Mouse (Mus musculus) right cerebral cortex, postnatal 14 days (tissue): ENCODE measurements around the gene C9orf72.
A peak's percentile ranks its signal among the peaks of the same experiment; 100 is the strongest.

Source experiments
- DNase-seq: peaks from one replicate; pipeline ENCODE4 v3.0.0; 2022

C9orf72 gene

DNA sequence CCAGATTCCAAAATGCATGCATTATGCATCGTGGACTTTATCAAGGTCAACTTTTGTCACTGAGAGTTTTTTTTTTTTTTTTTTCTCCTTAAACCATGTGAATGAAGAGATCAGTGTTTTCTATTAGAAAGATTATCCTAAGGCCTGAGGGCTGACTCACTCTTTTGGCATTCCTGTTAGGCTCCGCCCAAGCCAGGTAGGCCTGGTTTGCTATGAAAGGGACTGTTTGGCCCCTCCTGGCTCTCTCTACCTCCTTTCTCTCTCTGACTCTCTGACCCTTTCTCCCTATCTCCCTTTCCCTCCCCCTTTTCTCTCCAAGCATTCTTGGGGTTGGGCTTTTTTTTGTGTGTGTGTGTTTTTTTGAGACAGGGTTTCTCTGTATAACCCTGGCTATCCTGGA is 50.4 kb downstream of the C9orf72 start:
- no peak for DNase-seq

DNA sequence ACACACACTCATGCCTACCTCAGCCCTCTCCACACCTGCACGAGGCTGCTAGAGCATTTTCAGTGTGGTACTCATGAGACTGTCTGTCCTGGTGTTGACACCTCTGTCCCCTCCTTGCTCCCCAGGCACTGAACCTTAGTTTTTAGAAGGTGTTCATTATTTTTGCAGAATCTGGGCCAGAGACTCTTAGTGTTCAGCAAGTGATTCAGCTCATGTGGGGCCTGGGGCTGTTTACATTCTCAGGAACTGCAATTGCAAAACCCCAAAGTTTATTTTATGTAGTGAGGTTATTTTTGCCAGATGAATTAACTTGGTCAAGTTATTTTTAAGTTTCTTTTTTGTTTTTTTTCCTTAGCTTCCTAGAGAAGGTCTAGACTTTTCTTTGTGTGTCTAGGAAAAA is 52.4 kb downstream of the C9orf72 start:
- no peak for DNase-seq

DNA sequence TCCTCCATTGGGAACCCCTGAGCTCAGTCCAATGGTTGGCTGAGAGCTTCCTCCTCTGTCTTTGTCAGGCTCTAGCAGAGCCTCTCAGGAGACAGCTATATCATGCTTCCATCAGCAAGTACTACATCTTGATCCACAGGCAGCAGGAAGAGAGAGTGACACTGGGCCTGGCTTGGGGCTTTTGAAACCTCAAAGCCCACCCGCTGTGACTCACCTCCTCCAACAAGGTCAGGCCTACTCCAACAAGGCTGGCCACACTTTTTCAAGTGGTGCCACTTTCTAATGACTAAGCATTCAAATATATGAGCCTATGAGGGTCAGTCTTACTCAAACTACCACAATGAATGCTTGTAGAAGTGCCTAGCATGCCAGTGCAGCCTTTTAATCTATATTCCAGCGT is 53.5 kb downstream of the C9orf72 start:
- DNase-seq: no peak

DNA sequence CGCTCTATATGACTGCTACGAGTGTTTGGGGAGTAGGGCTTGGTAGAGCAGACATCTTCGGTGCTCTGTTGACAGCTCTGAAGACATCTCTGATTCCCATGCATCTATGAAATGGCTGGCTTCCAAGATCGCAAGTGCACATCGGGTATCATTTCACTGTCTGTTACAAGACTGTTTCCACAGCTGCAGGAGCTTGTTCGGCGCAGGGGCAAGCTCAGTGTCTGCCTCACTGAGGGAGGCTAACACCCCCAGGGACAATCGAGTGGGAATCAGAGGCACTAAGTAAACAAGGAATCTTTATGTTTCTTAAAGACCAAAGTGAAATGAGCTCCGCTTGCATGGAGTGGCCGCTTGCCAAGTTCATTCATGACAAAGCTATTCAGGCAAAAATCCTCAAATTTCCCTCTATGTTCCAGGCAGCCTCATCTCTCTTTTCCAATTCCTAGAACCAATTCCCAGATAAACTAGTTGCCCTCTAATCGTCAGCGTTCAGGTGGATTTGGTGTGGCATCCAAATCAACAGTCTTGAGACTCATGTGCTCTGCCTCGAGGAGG is 56.3 kb downstream of the C9orf72 start:
- DNase-seq: no peak

DNA sequence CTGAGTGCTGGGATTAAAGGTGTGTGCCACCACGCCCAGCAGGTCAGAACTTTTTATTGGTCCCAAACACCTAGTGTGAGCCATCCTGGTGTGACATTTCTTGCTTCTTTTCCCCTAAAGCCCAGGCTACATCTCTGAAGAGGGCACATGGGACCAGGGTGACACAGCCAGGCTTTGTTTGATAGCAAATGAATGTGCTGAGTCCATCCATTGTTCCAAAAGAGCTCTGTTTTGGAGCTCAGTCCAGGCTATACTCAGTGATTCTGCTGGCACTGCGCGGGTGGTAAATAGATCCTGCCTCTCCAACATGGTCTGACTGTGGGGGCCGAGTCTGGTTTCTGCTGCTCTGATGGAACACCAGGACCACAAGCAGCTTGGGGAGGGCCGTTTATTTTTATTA is 58.1 kb downstream of the C9orf72 start:
- no peak for DNase-seq

DNA sequence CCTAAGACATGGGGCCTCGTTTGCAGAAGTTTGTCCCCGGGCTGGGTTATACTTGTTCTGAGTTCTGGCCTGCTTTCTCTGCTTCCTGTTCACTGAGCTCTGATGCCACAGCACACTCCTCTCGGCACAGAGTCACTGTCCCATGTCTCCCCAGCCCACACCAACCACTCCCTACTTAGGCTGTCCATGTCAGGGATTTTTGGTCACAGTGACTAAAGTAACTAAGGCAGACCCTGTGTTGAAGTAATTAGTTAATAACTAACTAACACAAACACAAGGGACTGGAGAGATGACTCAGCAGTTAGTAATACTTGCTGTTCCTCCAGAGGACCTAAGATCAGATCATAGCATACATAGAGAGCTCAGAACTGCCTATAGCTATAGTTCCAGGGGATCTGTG is 60.0 kb downstream of the C9orf72 start:
- no peak for DNase-seq

DNA sequence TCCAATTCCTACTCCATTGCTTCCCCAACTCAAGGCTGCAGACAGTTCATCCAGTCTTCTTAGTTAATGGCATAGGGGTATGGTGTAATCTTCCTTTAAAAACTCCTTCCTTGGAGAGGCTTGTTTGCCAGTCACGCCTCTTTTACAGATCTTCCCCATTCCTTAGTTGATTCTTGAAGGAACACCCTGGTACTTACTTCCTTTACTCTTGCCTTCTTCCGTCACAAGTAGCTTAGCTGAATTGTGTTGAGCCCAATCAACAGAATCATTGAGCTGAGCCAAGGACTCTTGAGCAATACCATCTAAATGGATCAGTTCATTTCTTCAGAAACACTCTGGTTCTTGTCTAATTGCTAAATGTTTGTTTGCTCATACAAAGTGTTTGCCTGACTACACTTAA is 60.7 kb downstream of the C9orf72 start:
- DNase-seq: no peak

DNA sequence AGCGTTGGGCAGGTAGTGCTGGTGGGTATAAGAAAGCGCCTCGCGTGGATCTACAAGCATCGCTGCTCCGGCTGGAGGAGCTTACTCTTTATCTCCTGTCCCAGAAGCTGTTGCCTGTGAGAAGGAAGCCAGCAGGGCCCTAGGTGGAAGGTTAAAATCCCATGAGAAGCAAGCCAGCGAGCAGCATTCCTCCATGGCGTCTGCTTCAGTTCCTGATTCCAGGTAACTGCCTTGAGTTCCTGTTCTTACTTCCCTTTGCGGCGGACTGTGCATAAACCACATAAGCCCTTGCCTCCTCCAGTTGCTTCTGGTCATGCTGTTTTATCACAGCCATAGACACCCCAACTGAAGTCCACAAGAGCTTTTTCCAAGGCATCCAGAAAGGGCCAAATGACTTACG is 68.2 kb downstream of the C9orf72 start:
- no peak for DNase-seq

DNA sequence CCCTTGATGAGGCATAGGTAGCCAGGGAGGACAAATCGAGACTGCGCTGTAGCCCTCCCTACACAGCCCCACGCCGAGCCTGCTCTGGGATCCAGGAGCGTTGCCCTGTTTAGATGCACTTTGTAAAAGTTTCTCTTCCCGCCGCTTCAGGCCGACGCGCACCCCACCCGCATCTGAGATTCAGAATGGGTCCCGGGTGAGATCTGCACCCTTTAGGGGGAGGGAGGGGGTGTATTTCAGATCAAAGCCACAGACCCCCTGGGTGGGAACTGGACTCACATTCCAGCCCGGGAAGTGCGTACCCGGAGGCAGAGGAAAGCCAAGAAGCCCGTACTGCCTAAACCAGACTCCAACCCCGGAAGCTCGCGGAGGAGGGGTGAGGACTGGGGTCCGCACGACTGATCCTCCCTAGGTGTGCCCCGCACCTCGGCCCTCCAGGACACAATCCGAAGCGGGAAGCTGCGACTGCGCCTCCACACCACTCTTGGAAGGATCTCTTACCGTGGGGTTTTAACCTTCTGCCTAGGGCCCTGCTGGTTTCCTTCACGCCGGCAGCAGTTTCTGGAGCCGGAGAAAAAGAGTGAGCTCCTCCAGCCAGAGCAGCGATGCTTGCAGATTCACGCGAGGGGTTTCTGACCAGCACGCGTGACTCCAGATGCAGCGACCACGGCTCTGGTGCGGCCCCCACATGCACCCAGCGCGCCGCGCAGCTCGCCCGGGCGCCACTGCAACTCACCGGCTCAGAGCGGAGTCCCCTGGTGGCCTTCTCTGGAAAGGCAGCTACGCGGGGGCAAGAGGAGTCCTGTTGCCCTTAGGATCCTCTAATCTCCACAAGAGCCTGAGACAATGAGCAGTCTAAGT is 69.0 kb downstream of the C9orf72 start, which contains the start of gene Mob3b:
TSS of gene Mob3b (minus strand) at position 734 of the 861 bp plus-strand sequence.
- DNase-seq: peak; percentile 86

DNA sequence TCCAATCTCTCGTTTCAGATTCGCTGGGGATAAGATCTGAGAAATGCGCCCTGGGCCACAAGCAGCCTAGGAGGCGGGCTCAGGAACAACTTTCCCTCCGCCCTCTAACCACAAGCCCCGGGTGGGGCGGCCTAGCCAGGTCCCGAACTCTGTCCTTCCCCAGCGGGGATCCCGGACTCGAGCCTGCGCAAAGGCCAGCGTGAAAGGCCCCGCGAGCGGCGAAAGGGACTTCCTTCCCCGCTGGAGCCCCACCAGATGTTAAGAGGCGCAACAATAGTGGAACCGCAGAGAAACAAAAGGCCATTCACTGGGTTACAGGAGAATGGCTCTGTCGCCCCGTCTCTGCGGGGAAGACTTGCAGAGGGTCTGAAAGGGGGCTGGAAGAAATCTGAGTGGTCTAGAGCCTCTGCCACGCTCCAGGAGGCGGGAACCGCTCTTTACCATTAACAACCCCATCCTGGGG is 69.8 kb downstream of the C9orf72 start:
- DNase-seq: peak; percentile 43

DNA sequence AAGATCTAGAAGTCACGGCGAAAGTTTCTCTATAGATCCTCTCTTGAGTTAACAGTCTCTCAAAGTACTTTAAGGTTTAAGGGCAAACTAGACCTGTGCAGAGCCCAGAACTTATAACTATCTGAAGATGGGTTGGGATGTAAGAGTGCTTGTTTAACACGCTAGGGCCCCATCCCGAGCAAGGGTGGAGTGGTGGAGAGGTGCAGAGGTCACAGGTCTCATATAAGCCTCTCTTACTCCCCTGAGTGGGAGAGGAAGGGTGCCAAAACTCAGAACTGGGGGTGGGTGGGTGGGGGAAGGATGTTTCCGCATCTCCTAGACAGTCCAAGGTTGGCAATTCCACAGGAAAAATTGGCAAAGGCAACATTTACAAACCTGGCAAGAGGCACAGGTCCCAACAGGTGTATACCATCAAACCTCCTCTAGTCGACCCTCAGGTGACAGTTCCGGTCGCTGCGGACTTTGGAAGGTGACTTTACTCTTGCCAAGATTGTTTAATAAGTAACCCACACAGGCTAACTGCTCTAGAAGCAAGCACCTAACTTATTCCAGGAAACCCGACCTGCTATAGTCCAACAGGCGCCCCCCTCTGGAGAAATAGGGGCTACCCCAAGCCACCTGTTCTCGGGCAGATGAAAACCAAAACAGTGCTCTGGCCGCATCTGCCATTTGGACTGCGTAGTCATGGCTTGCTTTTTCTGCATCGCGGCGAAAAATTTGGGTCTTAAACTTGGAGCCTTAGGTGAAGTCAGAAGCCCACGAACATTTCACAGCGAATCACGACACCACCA is 70.6 kb downstream of the C9orf72 start:
- no peak for DNase-seq

DNA sequence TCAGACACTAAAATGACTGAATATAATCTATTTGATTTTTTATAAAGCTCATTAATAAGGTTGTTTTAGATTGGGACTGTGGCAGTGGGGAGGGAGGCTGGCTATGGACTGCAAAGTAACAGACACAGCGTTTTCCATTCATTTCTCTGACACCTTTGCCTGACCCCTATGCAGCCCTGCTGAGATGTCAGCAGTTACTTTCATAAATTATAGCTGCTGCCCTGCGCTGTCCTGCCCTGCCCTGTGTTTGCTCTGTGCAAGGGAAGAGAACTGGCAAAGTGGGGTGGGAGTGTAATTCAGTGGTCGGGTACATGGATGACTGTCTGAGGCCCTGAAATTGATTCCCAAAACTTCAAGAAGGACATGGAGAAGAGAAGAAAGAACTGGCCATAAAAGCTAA is 71.9 kb downstream of the C9orf72 start:
- no peak for DNase-seq

DNA sequence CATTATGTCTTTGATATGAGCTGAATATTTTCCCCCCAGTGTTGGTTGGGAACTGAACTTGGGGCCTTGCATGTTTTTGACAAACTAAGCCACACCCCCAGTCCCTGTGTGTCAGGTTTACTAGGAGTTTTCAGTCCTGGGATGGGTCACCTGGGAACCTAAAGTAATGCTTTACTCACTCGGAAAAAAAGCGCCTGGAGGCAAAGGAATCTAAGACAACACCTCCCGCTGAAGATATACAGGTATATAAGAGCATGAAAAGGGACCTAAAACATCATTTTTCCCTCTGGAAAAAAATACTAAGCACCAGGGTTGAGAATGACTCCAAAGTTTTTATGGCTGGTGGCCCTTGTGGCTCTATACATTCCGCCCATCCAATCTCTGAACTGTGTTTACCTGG is 74.2 kb downstream of the C9orf72 start, which contains the start of gene Ifnk:
TSS of gene Ifnk (plus strand) at position 301 of the 400 bp plus-strand sequence.
- DNase-seq: no peak

DNA sequence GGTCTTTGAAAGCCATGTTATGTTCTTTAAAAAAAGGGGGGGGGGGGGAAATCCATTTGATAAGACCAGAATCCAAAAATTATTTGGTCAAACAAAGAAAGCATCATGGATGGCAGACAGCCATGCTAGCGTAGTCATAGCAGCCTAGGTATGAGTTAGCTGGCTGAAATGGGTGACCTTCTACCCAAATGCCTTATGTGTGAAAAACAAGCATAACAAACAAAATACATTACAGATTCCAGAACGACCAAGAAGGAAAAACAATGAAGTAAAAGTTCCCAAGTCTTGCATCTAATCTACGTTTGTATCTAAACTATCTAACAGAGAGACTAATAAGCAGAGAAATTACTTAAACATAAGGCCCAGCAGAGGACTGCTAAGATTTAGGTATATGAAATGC is 75.3 kb downstream of the C9orf72 start:
- DNase-seq: no peak

DNA sequence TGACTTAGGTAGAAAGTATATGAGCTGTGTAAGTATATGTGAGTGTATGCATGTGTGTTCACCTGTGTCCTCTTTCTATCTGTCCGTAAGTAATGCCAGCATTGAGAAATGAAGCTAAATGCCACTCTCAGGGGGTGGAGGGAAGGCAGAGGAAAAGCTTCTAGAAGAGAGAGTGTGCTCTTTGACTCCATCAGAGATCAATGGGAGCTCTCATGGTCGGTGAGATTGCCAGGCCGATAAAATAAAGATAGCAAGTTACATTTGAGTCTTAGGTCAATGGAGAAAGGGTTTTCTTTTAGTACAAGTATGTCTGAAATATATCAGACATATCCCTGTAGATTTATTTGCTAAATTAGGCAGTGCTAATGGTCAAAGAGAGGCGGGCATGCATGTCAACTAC is 77.6 kb downstream of the C9orf72 start:
- no peak for DNase-seq

DNA sequence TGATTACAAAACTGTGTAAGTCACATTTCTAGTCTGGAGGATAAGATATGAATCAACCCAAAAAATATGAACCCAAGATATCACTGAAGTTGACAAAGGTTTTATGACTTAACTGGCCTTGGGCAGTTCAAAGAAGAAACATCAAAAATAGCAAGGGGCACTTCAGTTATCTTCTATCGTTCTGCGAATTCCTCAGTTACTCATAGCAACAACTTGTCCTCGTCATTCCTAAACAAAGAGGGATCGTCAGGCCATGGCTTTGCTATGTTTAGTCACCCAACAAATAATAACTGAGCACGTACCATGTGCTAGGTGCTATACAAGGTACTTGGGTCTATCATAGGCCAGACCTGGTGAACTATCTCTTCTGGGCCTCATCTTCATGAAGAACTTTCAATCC is 79.4 kb downstream of the C9orf72 start:
- DNase-seq: no peak

DNA sequence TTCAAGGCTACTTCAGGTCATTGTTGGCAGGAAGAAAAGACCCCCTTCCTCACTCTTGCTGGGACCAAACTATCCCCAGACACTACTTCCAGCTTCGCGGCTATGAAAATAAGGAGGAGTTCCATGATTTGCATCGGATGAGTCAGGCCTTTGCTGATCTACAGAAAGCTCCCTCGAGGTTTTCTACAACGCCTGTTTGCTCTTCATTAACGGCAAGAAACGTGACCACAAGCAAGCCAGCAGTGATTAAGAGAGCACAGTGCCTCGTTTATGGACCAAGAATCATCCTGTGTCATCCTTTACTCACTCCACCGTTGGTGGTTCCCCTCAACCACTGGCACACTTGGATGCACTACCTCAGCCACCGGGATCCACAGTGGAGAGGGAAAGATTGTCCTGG is 80.2 kb downstream of the C9orf72 start:
- DNase-seq: no peak

DNA sequence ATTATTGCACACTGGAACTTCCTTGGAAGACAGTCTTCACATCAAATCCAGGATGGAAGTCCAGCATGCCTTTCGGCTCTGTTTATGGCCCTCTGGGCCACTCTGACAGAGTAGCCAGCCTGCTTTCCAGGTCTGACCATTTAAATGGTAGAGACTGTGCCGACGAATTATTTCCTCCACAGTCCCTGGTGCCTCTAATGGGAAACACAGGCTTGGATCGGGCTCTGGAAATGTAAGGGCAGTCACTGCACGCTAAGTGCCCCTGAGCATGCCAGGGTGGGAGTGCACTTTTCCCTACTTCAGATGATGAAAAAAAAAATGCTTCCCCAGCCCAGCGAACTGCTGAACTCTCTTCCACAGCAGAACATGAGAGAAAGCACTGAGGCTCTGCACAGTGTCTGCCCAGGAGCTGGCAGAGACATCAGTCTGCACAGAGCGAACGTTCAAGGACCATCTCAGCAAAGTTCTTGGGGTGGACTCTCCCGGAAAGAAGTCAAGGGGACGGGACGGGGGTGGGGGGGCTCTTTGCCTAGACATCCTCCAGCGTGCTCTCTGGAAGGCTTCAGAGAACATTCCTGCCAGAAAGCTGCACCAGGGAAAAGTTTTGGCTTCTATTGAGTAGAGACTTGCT is 82.4 kb downstream of the C9orf72 start:
- DNase-seq: no peak
